Mouse (Mus musculus) neutrophil, adult 83 days (primary cell): Measurements from ENCODE around the gene 1700017B05Rik. TPM values are rescaled to one million over a fixed set of nuclear protein-coding genes. Genes with fewer than 3 reads are reported as not detected.

Experiments used
- total RNA-seq, 2 experiments: library from RNA; stranded (reverse); gene quantifications; one replicate each; pipeline ENCODE4 v1.2.4; 2023

Gene 1700017B05Rik
- total RNA-seq = 10 to 100 TPM; 40.8 to 43.5 TPM

DNA sequence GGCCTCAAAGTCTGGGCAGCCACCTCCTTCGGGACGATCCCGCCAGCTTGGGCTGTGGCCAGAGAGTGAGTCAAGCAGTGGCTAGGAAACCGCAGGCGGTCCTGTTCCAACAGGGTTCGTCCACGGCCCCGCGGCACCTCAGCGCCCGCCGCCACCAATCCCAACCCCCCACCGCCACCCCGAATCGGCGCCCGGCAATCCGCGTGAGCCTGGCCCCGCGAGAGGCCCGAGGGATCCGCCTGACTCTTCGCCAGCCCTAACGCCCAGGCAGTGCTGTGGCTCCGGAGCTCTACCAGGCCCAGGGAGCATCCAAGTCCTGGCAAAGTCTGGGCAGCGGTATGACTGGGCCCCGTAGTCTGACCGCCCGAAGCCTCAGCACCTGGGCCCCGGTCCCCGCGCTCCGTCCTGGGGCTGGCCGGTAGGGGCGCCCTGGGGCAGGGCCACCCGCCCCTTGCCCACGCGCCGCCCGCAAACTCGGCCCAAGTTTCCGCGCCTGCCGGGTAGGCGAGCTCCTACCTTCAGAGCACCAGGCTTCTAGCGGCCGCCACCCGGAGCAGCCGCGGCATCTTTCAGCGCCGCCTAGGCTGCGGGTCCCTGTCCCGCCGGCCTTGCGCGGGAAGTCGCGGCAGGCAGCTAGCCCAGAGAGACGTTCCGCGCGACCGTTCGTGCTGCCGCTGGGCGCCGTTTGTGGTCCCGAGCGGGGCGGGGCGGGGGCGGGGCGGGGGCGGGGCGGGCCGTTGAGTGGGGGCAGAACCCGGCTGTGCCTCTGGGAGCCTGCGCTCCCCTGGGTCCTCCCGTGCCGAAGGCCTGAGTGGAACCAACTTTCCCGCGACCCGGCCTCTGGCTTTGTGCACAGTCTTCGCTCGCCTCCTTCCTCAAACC lies at the start of gene 1700017B05Rik:
1700017B05Rik (minus strand) TSS at position 700 of the 882 bp plus-strand sequence.

DNA sequence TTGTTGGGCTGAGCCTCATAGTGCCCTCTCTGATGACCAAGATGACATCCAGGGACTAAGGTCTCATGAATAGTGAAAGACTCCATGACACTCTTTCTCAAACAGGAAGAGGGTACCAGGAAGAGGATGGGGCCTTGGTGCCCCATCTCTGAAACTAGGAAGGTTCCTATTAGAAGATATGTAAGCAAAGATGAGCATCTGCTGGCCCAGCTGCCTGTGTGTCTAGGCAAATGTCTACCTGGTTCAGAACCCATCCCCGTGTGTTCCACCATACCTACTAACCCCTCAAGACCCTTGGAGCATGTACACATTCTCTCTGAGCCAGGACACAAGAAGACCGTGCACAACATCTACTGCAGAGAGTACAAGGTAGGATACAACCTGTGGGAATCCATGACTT lies 26.2 kb downstream of the 1700017B05Rik start, which contains the start of gene Trcg1:
Trcg1 (plus strand) TSS at position 301 of the 400 bp plus-strand sequence.

Other genes starting within 250 kb of the 1700017B05Rik start
- 10 to 100 TPM; 77.0 to 90.0 TPM for gene Sin3a, start 190.6 kb downstream of the 1700017B05Rik start, total RNA-seq
- gene Man2c1, start 131.9 kb downstream of the 1700017B05Rik start, total RNA-seq = 10 to 100 TPM; 66.3 to 67.8 TPM
- gene Neil1, start 114.3 kb downstream of the 1700017B05Rik start, total RNA-seq = 1 to 10 TPM; 3.2 to 3.6 TPM
- 10 to 100 TPM; 49.3 to 66.0 TPM for gene Commd4, start 104.3 kb downstream of the 1700017B05Rik start, total RNA-seq
- not detected for gene Trcg1, start 26.1 kb downstream of the 1700017B05Rik start, total RNA-seq
- gene Ppcdc, start 177.5 kb upstream of the 1700017B05Rik start, total RNA-seq = 10 to 100 TPM; 27.3 to 27.8 TPM
- under 1 TPM; 0.11 to 0.57 TPM for gene Scamp5, start 205.4 kb upstream of the 1700017B05Rik start, total RNA-seq
- not detected for gene Rpp25, start 241.4 kb upstream of the 1700017B05Rik start, total RNA-seq